Mouse (Mus musculus) embryonic stem cell, embryonic (primary cell): ENCODE measurements at regions not wholly inside any gene's neighbourhood (a gene's known extent, or its start where the extent isn't known, plus 50 kb on each side); places are given as distances from the start of the nearest gene placed in this dataset.

Experiments used
- CTCF ChIA-PET, 4 experiments: fragments of 300-600 bp in 2 of 4; fragments of 350-600 bp in 2 of 4; sonication (Branson Sonifier 250); formaldehyde crosslinking; loops; one replicate each; lab custom pipeline; 2022; ENCODE audit warnings: inconsistent platforms in 2 of 4; lab: Charles Lee
- POLR2A ChIA-PET, 4 experiments: fragments of 300-600 bp in 2 of 4; fragments of 350-600 bp in 2 of 4; sonication (Branson Sonifier 250); formaldehyde crosslinking; loops; one replicate each; lab custom pipeline; 2022; ENCODE audit warnings: antibody characterized with exemption in 4 of 4, inconsistent platforms in 1 of 4; lab: Charles Lee

DNA sequence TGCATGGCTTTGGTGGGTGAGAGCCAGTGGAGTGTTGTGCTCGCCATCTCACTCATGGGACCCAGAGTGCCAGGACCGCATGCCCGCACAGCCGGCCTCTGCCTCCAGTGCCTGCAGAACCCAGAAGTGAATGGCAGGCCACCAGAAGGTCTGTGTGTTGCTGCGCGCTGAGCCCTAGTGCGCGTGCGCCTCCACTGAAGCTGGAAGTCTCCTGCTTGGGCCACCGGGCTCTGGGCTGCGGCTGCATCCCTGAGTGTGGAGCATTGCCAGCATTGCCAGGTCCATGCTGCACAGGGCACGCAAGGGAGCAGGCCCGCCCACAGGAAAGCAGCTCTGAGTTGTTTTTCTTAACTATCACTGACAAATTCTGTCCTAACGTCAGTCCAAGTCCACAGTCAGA, 785.7 kb downstream of the Gm6760 start:
- POLR2A ChIA-PET = no interaction called here

DNA sequence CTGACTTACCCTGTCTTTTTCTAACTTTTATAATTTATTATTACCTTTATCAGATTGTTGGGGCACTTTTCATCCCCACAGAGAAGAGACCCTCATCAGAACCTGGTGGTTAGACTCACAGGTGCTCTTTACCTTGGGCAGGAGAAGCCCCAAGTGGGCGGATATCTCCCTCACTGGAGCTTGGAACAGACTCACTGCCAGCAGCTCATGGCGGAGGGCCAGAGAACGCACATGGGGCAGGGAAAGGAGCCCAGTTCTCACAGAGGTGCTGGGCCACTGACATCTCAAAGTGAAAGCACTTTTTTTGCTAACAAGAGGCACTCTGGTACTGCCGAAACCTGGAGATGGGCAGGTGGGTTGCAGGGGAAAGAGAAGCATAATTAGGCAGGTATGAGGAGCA, 786.3 kb downstream of the Gm6760 start:
- POLR2A ChIA-PET = no interaction called here
- CTCF ChIA-PET = interaction anchor here in 1 of 4 experiments (0.6 kb wide), 1 partner anchor 9 kb away, joined by 4 read pairs; no protein-coding TSS in a partner anchor

More for the DNA sequence above, 785.7 kb downstream of the Gm6760 start:
- CTCF ChIA-PET = no interaction called here

DNA sequence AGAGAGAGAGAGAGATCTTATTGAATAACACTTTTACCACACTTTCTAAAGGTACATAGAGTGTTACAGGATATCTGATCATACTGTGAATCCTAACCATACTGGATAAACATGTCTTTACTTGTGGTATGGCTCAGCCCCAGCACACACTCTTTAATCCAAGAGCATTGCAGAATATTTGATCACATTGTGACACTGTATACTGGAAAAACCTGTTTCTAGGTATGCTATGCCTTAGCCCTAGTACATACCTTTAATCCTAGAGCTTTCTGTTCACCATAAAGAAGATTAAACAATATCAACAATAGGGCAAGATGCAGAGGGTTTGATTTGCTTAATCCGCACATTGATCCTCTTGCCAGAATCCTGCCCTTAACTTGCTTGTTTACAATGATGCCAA, 797.0 kb downstream of the Gm6760 start:
- ChIA-PET CTCF (no interaction called here), POLR2A (no interaction called here)
